Comparison of ENCODE assay signal across 22 mouse cellular contexts in genomic region chr7:25031528-25031927, GRCm38 (mm10). TPM values are rescaled to one million over a fixed set of nuclear protein-coding genes. Genes with fewer than 3 reads are reported as not detected.
DNase-seq lines count a peak whose midpoint lies in the region; ATAC-seq and TF ChIP-seq lines count a peak whose summit lies in the region.
"Had no signal": no experiment of that assay in that cellular context is flagged by ENCODE, and none has a peak within 500 bp of the region (broad histone marks: within the 10 kb centered on the region; RNA-seq: fewer than 3 reads in every experiment).

No protein-coding gene starts in this region.

- no peak overlapping the region for H3K4me3 ChIP-seq in midbrain, embryonic 13.5 days (replicated peaks)
- H3K4me3 ChIP-seq in midbrain, embryonic 15.5 days = no peak overlapping the region
- H3K4me3 ChIP-seq in stomach, postnatal 0 days (ENCODE audit: low read depth, low read length) = no peak overlapping the region
- H3K4me3 ChIP-seq: embryonic facial prominence, embryonic 13.5 days; embryonic facial prominence, embryonic 15.5 days; erythroblast, embryonic 14.5 days; forebrain, embryonic 10.5 days; forebrain, embryonic 12.5 days had no signal

- WGBS in midbrain, embryonic 13.5 days = 45% methylated on average over 3 of the region's 3 CpGs
- 56% methylated on average over 3 of the region's 3 CpGs for WGBS in midbrain, embryonic 15.5 days
- 72% methylated on average over 3 of the region's 3 CpGs for WGBS in stomach, postnatal 0 days

- H3K27ac ChIP-seq in midbrain, embryonic 13.5 days = 0 out of 2 replicates have a peak overlapping the region, but pooled peaks have one; percentile 35
- no peak overlapping the region for H3K27ac ChIP-seq in midbrain, embryonic 15.5 days
- no peak overlapping the region for H3K27ac ChIP-seq in stomach, postnatal 0 days (replicated peaks)
- H3K27ac ChIP-seq: embryonic facial prominence, embryonic 13.5 days; embryonic facial prominence, embryonic 15.5 days; forebrain, embryonic 10.5 days; forebrain, embryonic 12.5 days had no signal

- no peak for TF ChIP-seq CTCF in brain, embryonic 14.5 days (IDR thresholded peaks at IDR 0.05; ENCODE audit: borderline replicate concordance, extremely low read depth, insufficient read depth, insufficient read length)
- no peak for TF ChIP-seq CTCF in stomach, postnatal 0 days (IDR thresholded peaks at IDR 0.05; ENCODE audit: low read depth)

- peak; percentile 83 for DNase-seq in retina, adult 2 months (ENCODE audit: low read depth, low spot score)
- DNase-seq in retina, embryonic 14.5 days (ENCODE audit: low spot score) = no peak
- DNase-seq in brain, embryonic 14.5 days (ENCODE audit: low read depth) = peak; percentile 23
- DNase-seq in retina, postnatal 7 days (ENCODE audit: low read depth, low spot score) = peak; percentile 70
- DNase-seq in heart, adult 8-10 months (ENCODE audit: low spot score) = no peak
- DNase-seq in stomach, postnatal 0 days (ENCODE audit: low spot score) = no peak
- DNase-seq: adrenal gland, adult 8-10 months; adrenal gland, postnatal 14 days; adrenal gland, postnatal 36 days; cerebellum, adult 11 months; cerebellum, adult 18-20 months; cerebellum, adult 8-10 months; embryo, embryonic 11 days had no signal

- no peak for ATAC-seq in midbrain, embryonic 13.5 days
- ATAC-seq in midbrain, embryonic 15.5 days (replicated peaks) = no peak
- no peak for ATAC-seq in stomach, postnatal 0 days (ENCODE audit: low FRiP score, low TSS enrichment)
- ATAC-seq: forebrain, embryonic 14.5 days; forebrain, embryonic 16.5 days had no signal

- TF ChIP-seq POLR2A in brain, embryonic 14.5 days (IDR thresholded peaks at IDR 0.05; ENCODE audit: borderline replicate concordance, extremely low read depth, insufficient read depth, insufficient read length, poor library complexity, severe bottlenecking) = no peak

- peaks cover 74% of the 10 kb centered on the region for H3K36me3 ChIP-seq in midbrain, embryonic 13.5 days
- H3K36me3 ChIP-seq in midbrain, embryonic 15.5 days (replicated peaks) = peaks cover 24% of the 10 kb centered on the region
- peaks cover 3% of the 10 kb centered on the region; the same call in 1 of the 2 replicates for H3K36me3 ChIP-seq in stomach, postnatal 0 days (ENCODE audit: control insufficient read depth, insufficient read depth, low read length)

- TF ChIP-seq EP300 in stomach, postnatal 0 days (optimal IDR thresholded peaks at IDR 0.05) = no peak

- no peaks in the 10 kb centered on the region for H3K9me3 ChIP-seq in midbrain, embryonic 13.5 days
- no peaks in the 10 kb centered on the region for H3K9me3 ChIP-seq in midbrain, embryonic 15.5 days
- no peaks in the 10 kb centered on the region for H3K9me3 ChIP-seq in stomach, postnatal 0 days (ENCODE audit: control insufficient read depth, low read length)
- H3K9me3 ChIP-seq: embryonic facial prominence, embryonic 13.5 days; embryonic facial prominence, embryonic 15.5 days; forebrain, embryonic 10.5 days; forebrain, embryonic 12.5 days had no signal

- no peaks in the 10 kb centered on the region for H3K27me3 ChIP-seq in midbrain, embryonic 13.5 days
- no peaks in the 10 kb centered on the region for H3K27me3 ChIP-seq in midbrain, embryonic 15.5 days (replicated peaks)
- no peaks in the 10 kb centered on the region for H3K27me3 ChIP-seq in stomach, postnatal 0 days (ENCODE audit: control insufficient read depth, insufficient read depth, low read length)
- H3K27me3 ChIP-seq: embryonic facial prominence, embryonic 13.5 days; embryonic facial prominence, embryonic 15.5 days; forebrain, embryonic 12.5 days had no signal

- no peaks in the 10 kb centered on the region for H3K4me1 ChIP-seq in midbrain, embryonic 13.5 days (replicated peaks)
- H3K4me1 ChIP-seq in midbrain, embryonic 15.5 days = no peaks in the 10 kb centered on the region
- H3K4me1 ChIP-seq in stomach, postnatal 0 days (replicated peaks; ENCODE audit: control insufficient read depth, insufficient read depth) = no peaks in the 10 kb centered on the region
- H3K4me1 ChIP-seq: embryonic facial prominence, embryonic 13.5 days; embryonic facial prominence, embryonic 15.5 days; forebrain, embryonic 12.5 days had no signal

- no peak overlapping the region for H3K4me2 ChIP-seq in midbrain, embryonic 13.5 days (replicated peaks)
- no peak overlapping the region for H3K4me2 ChIP-seq in midbrain, embryonic 15.5 days
- H3K4me2 ChIP-seq in stomach, postnatal 0 days (replicated peaks; ENCODE audit: low read depth) = no peak overlapping the region
- H3K4me2 ChIP-seq: embryonic facial prominence, embryonic 13.5 days; embryonic facial prominence, embryonic 15.5 days; forebrain, embryonic 12.5 days had no signal

- H3K9ac ChIP-seq in midbrain, embryonic 13.5 days (replicated peaks) = no peak overlapping the region
- H3K9ac ChIP-seq in midbrain, embryonic 15.5 days = no peak overlapping the region
- H3K9ac ChIP-seq in stomach, postnatal 0 days (ENCODE audit: low read length) = no peak overlapping the region
- H3K9ac ChIP-seq: embryonic facial prominence, embryonic 13.5 days; embryonic facial prominence, embryonic 15.5 days; forebrain, embryonic 12.5 days had no signal

RNA-seq across cellular contexts. Expression of gene Atp1a3, which starts 25.8 kb away (rescaled TPM):
- 189 and 195 TPM in 2 replicates for polyA plus RNA-seq in midbrain, embryonic 13.5 days (2015; fragmentation: Nextera tagmentation; extraction: Ambion mirVana)
- polyA plus RNA-seq in midbrain, embryonic 15.5 days (2015; fragmentation: Nextera tagmentation; extraction: Ambion mirVana) = 405 and 430 TPM in 2 replicates
- polyA plus RNA-seq in brain, embryonic 14.5 days (2012; rRNA removed) = 160 and 331 TPM in 2 replicates
- total RNA-seq in heart, adult 8-10 months (2022) = 1 to 10 TPM in 2 of 4 experiments, under 1 TPM in 2; 0.60 to 3.3 (median 1.3) TPM
- polyA plus RNA-seq in stomach, postnatal 0 days (2015; fragmentation: Nextera tagmentation; extraction: Ambion mirVana) = 1.6 and 2.4 TPM in 2 replicates

RNA-seq across cellular contexts. Expression of gene Grik5, which starts 40.6 kb away (rescaled TPM):
- 14.0 and 19.4 TPM in 2 replicates for polyA plus RNA-seq in midbrain, embryonic 13.5 days (2015; fragmentation: Nextera tagmentation; extraction: Ambion mirVana)
- 19.5 and 22.1 TPM in 2 replicates for polyA plus RNA-seq in midbrain, embryonic 15.5 days (2015; fragmentation: Nextera tagmentation; extraction: Ambion mirVana)
- 155 and 186 TPM in 2 replicates for polyA plus RNA-seq in brain, embryonic 14.5 days (2012; rRNA removed)
- total RNA-seq in heart, adult 8-10 months (2022) = 1 to 10 TPM; 3.7 to 4.5 (median 3.8) TPM
- polyA plus RNA-seq in stomach, postnatal 0 days (2015; fragmentation: Nextera tagmentation; extraction: Ambion mirVana) = 1.7 and 2.2 TPM in 2 replicates

RNA-seq across cellular contexts. Expression of gene Zfp574, which starts 40.8 kb away (rescaled TPM):
- polyA plus RNA-seq in midbrain, embryonic 13.5 days (2015; fragmentation: Nextera tagmentation; extraction: Ambion mirVana) = 36.1 and 36.4 TPM in 2 replicates
- 39.1 and 41.3 TPM in 2 replicates for polyA plus RNA-seq in midbrain, embryonic 15.5 days (2015; fragmentation: Nextera tagmentation; extraction: Ambion mirVana)
- polyA plus RNA-seq in brain, embryonic 14.5 days (2012; rRNA removed) = 45.4 and 46.2 TPM in 2 replicates
- total RNA-seq in heart, adult 8-10 months (2022) = 10 to 100 TPM in 1 of 4 experiments, 1 to 10 TPM in 3; 7.9 to 10.0 (median 9.0) TPM
- polyA plus RNA-seq in stomach, postnatal 0 days (2015; fragmentation: Nextera tagmentation; extraction: Ambion mirVana) = 12.1 and 12.9 TPM in 2 replicates

RNA-seq across cellular contexts. Expression of gene Rabac1, which starts 59.0 kb away (rescaled TPM):
- polyA plus RNA-seq in midbrain, embryonic 13.5 days (2015; fragmentation: Nextera tagmentation; extraction: Ambion mirVana) = 171 and 176 TPM in 2 replicates
- 275 and 289 TPM in 2 replicates for polyA plus RNA-seq in midbrain, embryonic 15.5 days (2015; fragmentation: Nextera tagmentation; extraction: Ambion mirVana)
- polyA plus RNA-seq in brain, embryonic 14.5 days (2012; rRNA removed) = 244 and 306 TPM in 2 replicates
- 100 to 1,000 TPM; 297 to 375 (median 324) TPM for total RNA-seq in heart, adult 8-10 months (2022)
- 290 and 293 TPM in 2 replicates for polyA plus RNA-seq in stomach, postnatal 0 days (2015; fragmentation: Nextera tagmentation; extraction: Ambion mirVana)

Comparison
In these comparisons a context has a peak if more than half of its experiments do, and no peak if none do; other contexts are left out.
1. DNase-seq: peak in retina, adult 2 months (single experiment), brain, embryonic 14.5 days (single experiment) and retina, postnatal 7 days (single experiment); none in retina, embryonic 14.5 days (single experiment), heart, adult 8-10 months (single experiment) and stomach, postnatal 0 days (single experiment).
2. RNA of gene Atp1a3, which starts 25.8 kb away (polyA plus RNA-seq): 405 to 430 TPM in midbrain, embryonic 15.5 days, 160 to 331 TPM in brain, embryonic 14.5 days and 189 to 195 TPM in midbrain, embryonic 13.5 days; 1.6 to 2.4 TPM in stomach, postnatal 0 days; every median in the first group is over 10 times any median in the second.